Mouse (Mus musculus) G1E (cell line): ENCODE results near the gene Cib4. TPM values are rescaled to one million over a fixed set of nuclear protein-coding genes. Genes with fewer than 3 reads are reported as not detected.

ENCODE experiments used
- ATAC-seq: 2 replicates; pipeline ENCODE4 v1.8.0; 2016; ENCODE audit warnings: mild to moderate bottlenecking; ENCODE audit not compliant: insufficient number of reproducible peaks, poor library complexity, low FRiP score, severe bottlenecking; ENCODE audit errors: extremely low read depth
- DNase-seq: peaks from one replicate; pipeline ENCODE4 v3.0.0; 2012; ENCODE audit warnings: low spot score
- H3K27me3 ChIP-seq: 2 replicates; pipeline ENCODE4 v1.6.1; 2012; ENCODE audit warnings: mild to moderate bottlenecking, low read length, inconsistent platforms; ENCODE audit not compliant: insufficient read depth
- H3K36me3 ChIP-seq: replicated peaks from 2 replicates; pipeline ENCODE3; 2012; ENCODE audit warnings: mild to moderate bottlenecking, inconsistent platforms
- H3K4me1 ChIP-seq: 2 replicates; pipeline ENCODE4 v1.6.1; 2012; ENCODE audit warnings: low read depth, low read length, inconsistent platforms, mixed read lengths; ENCODE audit not compliant: insufficient read depth
- H3K4me3 ChIP-seq: 2 replicates; pipeline ENCODE4 v1.5.1; 2012; ENCODE audit warnings: low read depth, mild to moderate bottlenecking, inconsistent platforms, low read length, moderate library complexity, mixed read lengths
- H3K9me3 ChIP-seq: replicated peaks from 2 replicates; pipeline ENCODE4 v1.6.1; 2012; ENCODE audit warnings: inconsistent platforms
- CTCF ChIP-seq: IDR thresholded peaks from 2 replicates; pipeline ENCODE4 v1.5.1; 2012; ENCODE audit warnings: low read depth, low read length, inconsistent platforms, mixed read lengths
- GATA1 ChIP-seq: IDR thresholded peaks from 2 replicates; pipeline ENCODE4 v1.6.1; 2012; ENCODE audit warnings: borderline replicate concordance, low read length, inconsistent platforms, mixed read lengths
- GATA2 ChIP-seq: IDR thresholded peaks from 2 replicates; pipeline ENCODE4 v1.6.1; 2012; ENCODE audit warnings: low read depth, low read length, inconsistent platforms, borderline replicate concordance
- POLR2AphosphoS5 ChIP-seq: IDR thresholded peaks from 2 replicates; pipeline ENCODE4 v1.6.1; 2012; ENCODE audit warnings: low read depth, low read length, inconsistent platforms; ENCODE audit not compliant: insufficient replicate concordance
- TAL1 ChIP-seq: conservative IDR thresholded peaks from 2 replicates; pipeline ENCODE4 v1.6.1; 2012; ENCODE audit warnings: low read depth, low read length, inconsistent platforms, mixed read lengths
- polyA plus RNA-seq: library from polyadenylated mRNA; stranded (reverse); fragments of >175 nt; gene quantifications from 2 replicates; pipeline ENCODE4 v1.2.3, GENCODE M21; 2012
- total RNA-seq, 2 experiments: library from RNA; stranded (forward) in 1 of 2; stranded (reverse) in 1 of 2; fragments of 200-1000 nt in 1 of 2; fragments of >200 nt in 1 of 2; fragmentation: Nextera tagmentation in 1 of 2; gene quantifications; 2 replicates each; pipeline ENCODE4 v1.2.3; 2014 to 2017

Gene Cib4
- total and polyA plus RNA-seq, 3 experiments, result not detected

GRCm38 (mm10) chr5:30442196-30442595 is 103.4 kb downstream of the Cib4 start:
- no peak for ATAC-seq
- no peak for TF ChIP-seq GATA2
- TF ChIP-seq GATA1, result no peak
- no peak for TF ChIP-seq POLR2AphosphoS5
- TF ChIP-seq TAL1, result no peak
- no peak for TF ChIP-seq CTCF
- H3K27me3 ChIP-seq, result peaks cover 5% of the 10 kb centered on the region; the same call in 1 of the 2 replicates
- no peaks in the 10 kb centered on the region for H3K36me3 ChIP-seq
- H3K4me1 ChIP-seq, result no peaks in the 10 kb centered on the region
- H3K9me3 ChIP-seq, result no peaks in the 10 kb centered on the region
- no peak overlapping the region for H3K4me3 ChIP-seq
- no peak for DNase-seq

- no peaks in the 10 kb centered on the region for H3K36me3 ChIP-seq
- H3K27me3 ChIP-seq, result peaks cover 5% of the 10 kb centered on the region; the same call in 1 of the 2 replicates
- no peak overlapping the region for H3K4me3 ChIP-seq
- no peaks in the 10 kb centered on the region for H3K9me3 ChIP-seq
- DNase-seq (no peak), ATAC-seq (no peak)
- TF ChIP-seq GATA2 (no peak), CTCF (no peak)
- H3K4me1 ChIP-seq, result no peaks in the 10 kb centered on the region
Measured at GRCm38 (mm10) chr5:30440308-30440906, 105.2 kb downstream of the Cib4 start.

- TF ChIP-seq CTCF (no peak), POLR2AphosphoS5 (no peak), TAL1 (no peak), GATA2 (no peak), GATA1 (no peak)
- no peaks in the 10 kb centered on the region for H3K36me3 ChIP-seq
- H3K27me3 ChIP-seq, result peaks cover 2% of the 10 kb centered on the region; the same call in 1 of the 2 replicates
- DNase-seq, result no peak
- no peak overlapping the region for H3K4me3 ChIP-seq
- no peaks in the 10 kb centered on the region for H3K9me3 ChIP-seq
- no peak for ATAC-seq
- no peaks in the 10 kb centered on the region for H3K4me1 ChIP-seq
Measured at GRCm38 (mm10) chr5:30438931-30439330, 106.7 kb downstream of the Cib4 start.

Other genes with a start within 250 kb of the Cib4 start
- not detected in 2 replicates for gene Otof, start 83.9 kb downstream of the Cib4 start, total RNA-seq (2014; fragmentation: Nextera tagmentation)
- gene Otof, start 83.9 kb downstream of the Cib4 start, total RNA-seq (2017), result under 0.01 TPM in 2 replicates
- gene Otof, start 83.9 kb downstream of the Cib4 start, polyA plus RNA-seq, result not detected in 2 replicates
- not detected in 2 replicates for gene 1700001C02Rik, start 79.8 kb downstream of the Cib4 start, total RNA-seq (2014; fragmentation: Nextera tagmentation)
- gene 1700001C02Rik, start 79.8 kb downstream of the Cib4 start, total RNA-seq (2017), result not detected in 2 replicates
- not detected in 2 replicates for gene 1700001C02Rik, start 79.8 kb downstream of the Cib4 start, polyA plus RNA-seq
- not detected in 2 replicates for gene Kcnk3, start 42.3 kb upstream of the Cib4 start, total RNA-seq (2014; fragmentation: Nextera tagmentation)
- gene Kcnk3, start 42.3 kb upstream of the Cib4 start, total RNA-seq (2017), result 0.06 and 0.16 TPM in 2 replicates
- not detected in 2 replicates for gene Kcnk3, start 42.3 kb upstream of the Cib4 start, polyA plus RNA-seq
- gene Slc35f6, start 102.1 kb upstream of the Cib4 start, total RNA-seq (2014; fragmentation: Nextera tagmentation), result 10.1 and 10.6 TPM in 2 replicates
- 11.9 and 13.0 TPM in 2 replicates for gene Slc35f6, start 102.1 kb upstream of the Cib4 start, total RNA-seq (2017)
- gene Slc35f6, start 102.1 kb upstream of the Cib4 start, polyA plus RNA-seq, result 14.2 and 15.3 TPM in 2 replicates
- gene Cenpa, start 120.9 kb upstream of the Cib4 start, total RNA-seq (2014; fragmentation: Nextera tagmentation), result 165 and 203 TPM in 2 replicates
- gene Cenpa, start 120.9 kb upstream of the Cib4 start, total RNA-seq (2017), result 113 and 114 TPM in 2 replicates
- gene Cenpa, start 120.9 kb upstream of the Cib4 start, polyA plus RNA-seq, result 307 and 368 TPM in 2 replicates
- not detected in 2 replicates for gene Dpysl5, start 165.7 kb upstream of the Cib4 start, total RNA-seq (2014; fragmentation: Nextera tagmentation)
- gene Dpysl5, start 165.7 kb upstream of the Cib4 start, total RNA-seq (2017), result under 0.01 and 0.49 TPM in 2 replicates
- gene Dpysl5, start 165.7 kb upstream of the Cib4 start, polyA plus RNA-seq, result not detected in 2 replicates